Mouse (Mus musculus) spleen, postnatal 14 days (tissue): ENCODE results near the gene Ppp2r5d.

Experiments
- DNase-seq, 2 experiments: peaks; one replicate each; pipeline ENCODE4 v3.0.0; 2021 to 2022; ENCODE audit warnings: low spot score in 2 of 2

Gene Ppp2r5d

GRCm38 (mm10) chr17:46704887-46705835 is at the start of gene Ppp2r5d:
Gene Ppp2r5d (minus strand): TSS chr17:46705111.
- peak; percentile 88 to 91 for DNase-seq

GRCm38 (mm10) chr17:46751794-46752556 is 47.1 kb upstream of the Ppp2r5d start, which contains the start of gene Cnpy3:
Gene Cnpy3 (minus strand): TSS chr17:46752214.
- DNase-seq, result peak; percentile 92 to 95

GRCm38 (mm10) chr17:46751056-46751793 is 46.3 kb upstream of the Ppp2r5d start:
- peak; percentile 25 to 52 for DNase-seq

- DNase-seq, result no peak
These were observed 45.7 kb upstream of the Ppp2r5d start for GRCm38 (mm10) chr17:46750580-46750979.

GRCm38 (mm10) chr17:46749282-46749681 is 44.4 kb upstream of the Ppp2r5d start:
- no peak for DNase-seq

- no peak for DNase-seq
These were observed 42.9 kb upstream of the Ppp2r5d start for GRCm38 (mm10) chr17:46747806-46748205.

GRCm38 (mm10) chr17:46747234-46747633 is 42.3 kb upstream of the Ppp2r5d start:
- DNase-seq, result no peak

- DNase-seq, result no peak
These were observed 40.6 kb upstream of the Ppp2r5d start for GRCm38 (mm10) chr17:46745506-46745905.

- DNase-seq, result no peak
These were observed 38.1 kb upstream of the Ppp2r5d start for GRCm38 (mm10) chr17:46742986-46743385.

GRCm38 (mm10) chr17:46741305-46741704 is 36.4 kb upstream of the Ppp2r5d start:
- DNase-seq, result no peak

GRCm38 (mm10) chr17:46736160-46736559 is 31.2 kb upstream of the Ppp2r5d start:
- DNase-seq, result peak in 1 of 2 experiments; percentile 41

GRCm38 (mm10) chr17:46735287-46735686 is 30.4 kb upstream of the Ppp2r5d start:
- no peak for DNase-seq

- DNase-seq, result no peak
These were observed 29.1 kb upstream of the Ppp2r5d start for GRCm38 (mm10) chr17:46734055-46734454.

GRCm38 (mm10) chr17:46728904-46729318 is 24.0 kb upstream of the Ppp2r5d start, which contains the start of gene Gnmt:
Gene Gnmt (minus strand): TSS chr17:46729168.
- DNase-seq, result no peak

- no peak for DNase-seq
These were observed 23.6 kb upstream of the Ppp2r5d start for GRCm38 (mm10) chr17:46728496-46728895.

- DNase-seq, result no peak
These were observed 23.1 kb upstream of the Ppp2r5d start for GRCm38 (mm10) chr17:46728021-46728420.

GRCm38 (mm10) chr17:46727271-46727670 is 22.4 kb upstream of the Ppp2r5d start:
- no peak for DNase-seq

- no peak for DNase-seq
These were observed 21.1 kb upstream of the Ppp2r5d start for GRCm38 (mm10) chr17:46725731-46726645.

GRCm38 (mm10) chr17:46725273-46725672 is 20.4 kb upstream of the Ppp2r5d start:
- no peak for DNase-seq

GRCm38 (mm10) chr17:46724477-46725084 is 19.7 kb upstream of the Ppp2r5d start:
- DNase-seq, result no peak
